Mouse (Mus musculus) skeletal muscle tissue, postnatal 0 days (tissue): Measurements from ENCODE around the gene Tmem50b. TPM values are rescaled to one million over a fixed set of nuclear protein-coding genes. Genes with fewer than 3 reads are reported as not detected.

Experiments
- microRNA-seq, 2 experiments: library from miRNA; unstranded; fragments of <30 nt; microRNA quantifications; one replicate each; pipeline ENCODE4; 2016
- polyA plus RNA-seq: library from polyadenylated mRNA; unstranded; fragments of >200 nt; fragmentation: Nextera tagmentation; extraction: Ambion mirVana; gene quantifications from 2 replicates; pipeline ENCODE4 v1.2.1, GENCODE M21; 2015

The Tmem50b gene
- polyA plus RNA-seq, result 11.7 and 12.3 TPM in 2 replicates

GRCm38 (mm10) chr16:91597672-91598010, at the start of gene Tmem50b:
Gene Tmem50b (minus strand): TSS chr16:91597800.

GRCm38 (mm10) chr16:91646681-91647419, 49.2 kb upstream of the Tmem50b start, which contains the start of gene Gart:
Gene Gart (minus strand): TSS chr16:91646952.

GRCm38 (mm10) chr16:91618511-91619501, 21.2 kb upstream of the Tmem50b start, which contains the start of gene Dnajc28:
Gene Dnajc28 (minus strand): TSS chr16:91619026.

GRCm38 (mm10) chr16:91546836-91547741, 50.5 kb downstream of the Tmem50b start, which contains the start of gene Ifngr2:
Gene Ifngr2 (plus strand): TSS chr16:91547072.

Small RNA genes within 50 kb of the gene (microRNA-seq; reads per million reads assigned to microRNA genes)
- 0 reads per million in 2 experiments for gene Mir6367

Other genes starting within 250 kb of the Tmem50b start
- gene Ifnar2, start 225.0 kb downstream of the Tmem50b start, polyA plus RNA-seq, result 40.4 and 44.8 TPM in 2 replicates
- not detected in 2 replicates for gene Gm21970, start 206.1 kb downstream of the Tmem50b start, polyA plus RNA-seq
- gene Il10rb, start 191.6 kb downstream of the Tmem50b start, polyA plus RNA-seq, result 32.1 and 34.0 TPM in 2 replicates
- gene Ifnar1, start 112.6 kb downstream of the Tmem50b start, polyA plus RNA-seq, result 24.4 and 26.4 TPM in 2 replicates
- gene Ifngr2, start 50.7 kb downstream of the Tmem50b start, polyA plus RNA-seq, result 48.0 and 54.0 TPM in 2 replicates
- 4.1 and 5.5 TPM in 2 replicates for gene Dnajc28, start 21.2 kb upstream of the Tmem50b start, polyA plus RNA-seq
- 38.6 and 39.2 TPM in 2 replicates for gene Gart, start 49.2 kb upstream of the Tmem50b start, polyA plus RNA-seq
- 57.7 and 62.8 TPM in 2 replicates for gene Son, start 49.7 kb upstream of the Tmem50b start, polyA plus RNA-seq
- 4.2 and 4.6 TPM in 2 replicates for gene Donson, start 91.0 kb upstream of the Tmem50b start, polyA plus RNA-seq
- gene Cryzl1, start 131.2 kb upstream of the Tmem50b start, polyA plus RNA-seq, result 35.0 and 36.7 TPM in 2 replicates
- gene Itsn1, start 131.5 kb upstream of the Tmem50b start, polyA plus RNA-seq, result 12.3 and 15.8 TPM in 2 replicates